22 mouse cellular contexts compared by ENCODE assay signal in the genomic region with DNA sequence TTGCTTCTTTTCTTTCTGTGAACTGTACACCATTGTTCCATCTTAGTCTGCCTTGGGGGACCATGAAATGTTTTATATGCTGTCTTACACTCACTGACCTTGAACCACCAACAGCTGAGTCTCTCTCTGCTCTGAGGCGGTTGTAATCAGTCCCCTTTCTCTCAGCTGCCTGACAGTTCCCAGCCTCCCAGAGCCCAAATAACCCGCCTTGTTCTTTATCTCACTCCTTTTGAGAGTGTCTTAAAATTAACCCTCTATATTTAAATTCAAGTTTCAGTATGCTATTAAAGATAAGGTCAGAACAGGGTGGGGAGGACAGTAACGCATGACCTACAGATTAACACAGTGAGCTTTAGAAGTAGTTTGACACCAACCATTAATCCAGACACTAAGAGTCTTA. TPM values are rescaled to one million over a fixed set of nuclear protein-coding genes. Genes with fewer than 3 reads are reported as not detected.
DNase-seq lines count a peak whose midpoint lies in the region; ATAC-seq and TF ChIP-seq lines count a peak whose summit lies in the region.
"Had no signal": no experiment of that assay in that cellular context is flagged by ENCODE, and none has a peak within 500 bp of the region (broad histone marks: within the 10 kb centered on the region; RNA-seq: fewer than 3 reads in every experiment).

No protein-coding gene starts in this region.

- no peak overlapping the region for H3K27ac ChIP-seq in heart, embryonic 12.5 days (ENCODE audit: poor library complexity, severe bottlenecking)
- no peak overlapping the region for H3K27ac ChIP-seq in heart, embryonic 10.5 days
- peak overlapping the region; percentile 1; the same call in 1 of the 2 replicates for H3K27ac ChIP-seq in bone marrow, adult 2 months (ENCODE audit: control insufficient read depth, insufficient read depth, low read depth, low read length, poor library complexity)
- peak overlapping the region; percentile 67 for H3K27ac ChIP-seq in liver, postnatal 0 days (ENCODE audit: low read depth)
- H3K27ac ChIP-seq: hindbrain, embryonic 10.5 days; layer of hippocampus, adult 2 months; stomach, embryonic 15.5 days had no signal

- H3K9ac ChIP-seq in heart, embryonic 12.5 days = no peak overlapping the region
- H3K9ac ChIP-seq in liver, postnatal 0 days (replicated peaks) = no peak overlapping the region
- H3K9ac ChIP-seq: stomach, embryonic 15.5 days had no signal

- no peak for DNase-seq in heart, embryonic 10.5 days (ENCODE audit: low spot score)
- DNase-seq in liver = peak; percentile 53
- DNase-seq in liver, postnatal 0 days = no peak
- DNase-seq in neural tube, embryonic 10.5 days (ENCODE audit: extremely low spot score, low spot score) = no peak
- DNase-seq in adrenal gland, postnatal 36 days = no peak
- DNase-seq: cerebellum, adult 11 months; cerebellum, postnatal 36 days; kidney, adult 18-20 months; kidney, postnatal 10 days; lung, postnatal 10 days; retina, postnatal 1 day; thymus, adult 18-20 months; thymus, postnatal 4 days had no signal

- no peaks in the 10 kb centered on the region for H3K27me3 ChIP-seq in heart, embryonic 12.5 days (replicated peaks)
- H3K27me3 ChIP-seq in heart, embryonic 10.5 days (ENCODE audit: insufficient read depth, poor library complexity, severe bottlenecking) = no peaks in the 10 kb centered on the region
- H3K27me3 ChIP-seq in liver, postnatal 0 days (ENCODE audit: insufficient read depth, low read length) = no peaks in the 10 kb centered on the region
- H3K27me3 ChIP-seq: stomach, embryonic 15.5 days had no signal

- no peaks in the 10 kb centered on the region for H3K9me3 ChIP-seq in heart, embryonic 12.5 days (replicated peaks)
- no peaks in the 10 kb centered on the region for H3K9me3 ChIP-seq in heart, embryonic 10.5 days
- no peaks in the 10 kb centered on the region for H3K9me3 ChIP-seq in liver, postnatal 0 days (ENCODE audit: low read length)
- H3K9me3 ChIP-seq: hindbrain, embryonic 10.5 days; stomach, embryonic 15.5 days had no signal

- H3K4me3 ChIP-seq in heart, embryonic 12.5 days = no peak overlapping the region
- H3K4me3 ChIP-seq in heart, embryonic 10.5 days = no peak overlapping the region
- H3K4me3 ChIP-seq in bone marrow, adult 2 months (replicated peaks; ENCODE audit: control insufficient read depth, low read depth, low read length) = no peak overlapping the region
- H3K4me3 ChIP-seq in liver, postnatal 0 days (ENCODE audit: low read depth, low read length) = no peak overlapping the region
- H3K4me3 ChIP-seq: hindbrain, embryonic 10.5 days; layer of hippocampus, adult 2 months; stomach, embryonic 15.5 days had no signal

- peak; percentile 95 for TF ChIP-seq EP300 in liver, postnatal 0 days (IDR thresholded peaks at IDR 0.05; ENCODE audit: low read depth)

- 0 out of 2 replicates have a peak, but pooled peaks have one; percentile 22 for ATAC-seq in heart, embryonic 12.5 days (ENCODE audit: insufficient number of reproducible peaks, low FRiP score)
- ATAC-seq in liver, postnatal 0 days = peak; percentile 70
- no peak for ATAC-seq in frontal cortex, adult (ENCODE audit: low TSS enrichment)
- ATAC-seq: CD4-positive, CD25-positive, alpha-beta regulatory T cell, adult 4 months; forebrain, embryonic 14.5 days had no signal

- no peaks in the 10 kb centered on the region for H3K36me3 ChIP-seq in heart, embryonic 12.5 days
- no peaks in the 10 kb centered on the region for H3K36me3 ChIP-seq in heart, embryonic 10.5 days
- H3K36me3 ChIP-seq in liver, postnatal 0 days (replicated peaks; ENCODE audit: insufficient read depth, low read length) = no peaks in the 10 kb centered on the region
- H3K36me3 ChIP-seq: hindbrain, embryonic 10.5 days; stomach, embryonic 15.5 days had no signal

- no peak for TF ChIP-seq POLR2A in bone marrow, adult 2 months (IDR thresholded peaks at IDR 0.05; ENCODE audit: borderline replicate concordance, control insufficient read depth, low read depth, low read length)

- no peak for TF ChIP-seq CTCF in bone marrow, adult 2 months (IDR thresholded peaks at IDR 0.05; ENCODE audit: control insufficient read depth, insufficient read depth, low read length)
- no peak for TF ChIP-seq CTCF in liver, postnatal 0 days (IDR thresholded peaks at IDR 0.05; ENCODE audit: low read depth)

- H3K4me2 ChIP-seq in heart, embryonic 12.5 days = no peak overlapping the region
- H3K4me2 ChIP-seq in liver, postnatal 0 days (ENCODE audit: low read depth, low read length) = 0 out of 2 replicates have a peak overlapping the region, but pooled peaks have one; percentile 24
- H3K4me2 ChIP-seq: stomach, embryonic 15.5 days had no signal

- peaks cover 26% of the 10 kb centered on the region for H3K4me1 ChIP-seq in heart, embryonic 12.5 days (replicated peaks)
- H3K4me1 ChIP-seq in heart, embryonic 10.5 days = peaks cover 29% of the 10 kb centered on the region
- H3K4me1 ChIP-seq in bone marrow, adult 2 months (ENCODE audit: control insufficient read depth, insufficient read depth, low read length) = no peaks in the 10 kb centered on the region
- peaks cover 5% of the 10 kb centered on the region; the same call in 1 of the 2 replicates for H3K4me1 ChIP-seq in liver, postnatal 0 days (ENCODE audit: insufficient read depth)
- H3K4me1 ChIP-seq: hindbrain, embryonic 10.5 days; stomach, embryonic 15.5 days had no signal

- WGBS in heart, embryonic 12.5 days = 37% methylated on average over 3 of the region's 3 CpGs
- WGBS in heart, embryonic 10.5 days = 32% methylated on average over 3 of the region's 3 CpGs
- 62% methylated on average over 3 of the region's 3 CpGs for WGBS in bone marrow, adult 2 months
- 44% methylated on average over 3 of the region's 3 CpGs for WGBS in liver, postnatal 0 days (ENCODE audit: insufficient replicate concordance)

RNA-seq across cellular contexts. Expression of a gene that starts 32.9 kb away (rescaled TPM):
- polyA plus RNA-seq in heart, embryonic 12.5 days (2016; fragmentation: Nextera tagmentation; extraction: Ambion mirVana) = 1.4 TPM in 2 replicates
- 0.20 and 0.37 TPM in 2 replicates for polyA plus RNA-seq in heart, embryonic 10.5 days (2016; fragmentation: Nextera tagmentation; extraction: Ambion mirVana)
- polyA plus RNA-seq in bone marrow, adult 2 months (2011; ENCODE audit: insufficient read depth, insufficient read length, low replicate concordance, missing spikeins) = 0.40 and 1.6 TPM in 2 replicates
- polyA plus RNA-seq in liver, postnatal 0 days (2015; fragmentation: Nextera tagmentation; extraction: Ambion mirVana) = 0.20 and 0.21 TPM in 2 replicates
- under 1 TPM; 0.03 to 0.10 TPM for total RNA-seq in adrenal gland, postnatal 36 days (2021)
- polyA plus RNA-seq: CD4-positive, CD25-positive, alpha-beta regulatory T cell, adult 4 months; liver, adult 2 months had no signal

RNA-seq across cellular contexts. Expression of a gene that starts 58.5 kb away (rescaled TPM):
- polyA plus RNA-seq in heart, embryonic 12.5 days (2016; fragmentation: Nextera tagmentation; extraction: Ambion mirVana) = 275 and 278 TPM in 2 replicates
- 261 and 265 TPM in 2 replicates for polyA plus RNA-seq in heart, embryonic 10.5 days (2016; fragmentation: Nextera tagmentation; extraction: Ambion mirVana)
- 91.4 and 136 TPM in 2 replicates for polyA plus RNA-seq in bone marrow, adult 2 months (2011; ENCODE audit: insufficient read depth, insufficient read length, low replicate concordance, missing spikeins)
- polyA plus RNA-seq in liver, postnatal 0 days (2015; fragmentation: Nextera tagmentation; extraction: Ambion mirVana) = 270 and 275 TPM in 2 replicates
- total RNA-seq in adrenal gland, postnatal 36 days (2021) = 100 to 1,000 TPM; 327 to 353 TPM

Comparison
In these comparisons a context has a peak if more than half of its experiments do, and no peak if none do; other contexts are left out.
1. H3K27ac ChIP-seq: peak in bone marrow, adult 2 months (single experiment) and liver, postnatal 0 days (single experiment); none in heart, embryonic 12.5 days (single experiment) and heart, embryonic 10.5 days (single experiment).